Mouse (Mus musculus): ENCODE measurements at regions not wholly inside any gene's neighbourhood (a gene's known extent, or its start where the extent isn't known, plus 50 kb on each side); places are given as distances from the start of the nearest gene placed in this dataset.

DNA sequence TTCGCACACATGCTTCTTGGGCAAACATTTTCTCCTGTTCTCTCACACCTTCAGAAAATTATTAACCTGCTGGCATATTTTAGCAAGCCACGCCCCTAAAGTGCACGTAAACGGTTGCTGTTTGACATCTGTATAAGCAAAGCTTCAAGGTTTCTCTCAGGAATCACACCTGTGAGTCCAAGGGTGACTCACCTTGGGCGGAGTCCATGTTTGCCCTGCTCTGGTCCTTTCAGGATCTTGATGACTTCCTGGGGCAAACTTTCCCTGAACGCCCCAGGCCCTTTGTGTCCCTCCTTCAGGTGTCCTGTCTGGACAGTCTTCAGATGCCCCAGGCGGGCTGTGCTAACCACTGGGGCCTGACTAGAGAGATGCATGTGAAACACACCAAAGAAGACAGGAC, 137.1 kb upstream of the Hs6st1 start:
- DNase-seq (ENCODE audit: low spot score in 2 of 2) = no peak
- intact Hi-C loops (cut with DNase I) = no loop called here

GRCm38 (mm10) chr1:35933511-35933910, 134.7 kb upstream of the Hs6st1 start:
- intact Hi-C loops (cut with DNase I) = no loop called here
- no peak for DNase-seq (ENCODE audit: low spot score in 2 of 2)

GRCm38 (mm10) chr1:35935099-35935651, 133.0 kb upstream of the Hs6st1 start:
- intact Hi-C loops (cut with DNase I) = loop anchor here (5.0 kb wide), 1 partner anchor 62 kb away; no protein-coding TSS in a partner anchor
- DNase-seq (ENCODE audit: low spot score in 2 of 2) = peak; percentile 26 to 87

- DNase-seq (ENCODE audit: low spot score in 2 of 2) = no peak
- intact Hi-C loops (cut with DNase I) = loop anchor here (5.0 kb wide), 1 partner anchor 61 kb away; no protein-coding TSS in a partner anchor
Observed at GRCm38 (mm10) chr1:35936362-35937093, 131.7 kb upstream of the Hs6st1 start.

DNA sequence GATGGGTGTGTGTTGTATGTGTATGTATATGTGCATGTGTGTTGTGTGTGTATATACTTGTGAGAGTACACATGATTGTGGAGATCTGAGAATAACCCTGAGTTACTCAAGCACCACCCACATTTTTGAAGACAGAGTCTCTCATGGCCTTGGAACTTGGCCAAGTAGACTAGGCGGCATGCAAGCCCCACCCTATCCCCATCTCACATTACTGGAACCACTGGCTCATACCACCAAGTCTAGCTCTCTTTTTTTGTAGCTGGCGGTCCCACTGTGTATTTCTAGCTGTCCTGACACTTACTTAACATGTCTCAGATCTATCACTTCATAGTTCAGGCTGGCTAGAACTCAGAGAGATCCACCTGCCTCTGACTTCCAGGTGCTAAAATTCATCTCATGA, 128.0 kb upstream of the Hs6st1 start:
- intact Hi-C loops (cut with DNase I) = no loop called here
- DNase-seq (ENCODE audit: low spot score in 2 of 2) = no peak

DNA sequence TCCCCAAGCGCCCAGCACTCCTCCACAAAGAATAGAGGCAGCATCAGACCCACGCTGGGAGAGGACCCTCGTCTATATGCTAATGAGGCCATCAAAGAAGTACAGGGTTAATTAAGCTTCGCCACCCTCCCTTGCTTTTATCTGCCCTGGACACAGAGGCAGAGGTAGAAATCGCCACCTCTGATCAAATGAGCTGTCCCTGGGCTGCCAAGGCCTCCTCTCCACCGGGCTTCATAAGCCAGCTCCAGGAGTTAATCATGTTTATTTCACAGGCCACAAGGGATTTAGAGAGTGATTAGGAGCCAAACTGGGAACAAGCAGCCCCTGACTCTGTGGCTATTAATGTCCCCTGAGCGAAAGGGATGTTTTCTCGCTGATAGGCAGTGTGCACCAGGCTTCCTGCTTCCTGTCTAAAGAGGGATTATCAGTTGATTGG, 126.5 kb upstream of the Hs6st1 start:
- intact Hi-C loops (cut with DNase I) = no loop called here
- no peak for DNase-seq (ENCODE audit: low spot score in 2 of 2)

GRCm38 (mm10) chr1:35942222-35942621, 126.0 kb upstream of the Hs6st1 start:
- DNase-seq (ENCODE audit: low spot score in 2 of 2) = no peak
- intact Hi-C loops (cut with DNase I) = no loop called here

DNA sequence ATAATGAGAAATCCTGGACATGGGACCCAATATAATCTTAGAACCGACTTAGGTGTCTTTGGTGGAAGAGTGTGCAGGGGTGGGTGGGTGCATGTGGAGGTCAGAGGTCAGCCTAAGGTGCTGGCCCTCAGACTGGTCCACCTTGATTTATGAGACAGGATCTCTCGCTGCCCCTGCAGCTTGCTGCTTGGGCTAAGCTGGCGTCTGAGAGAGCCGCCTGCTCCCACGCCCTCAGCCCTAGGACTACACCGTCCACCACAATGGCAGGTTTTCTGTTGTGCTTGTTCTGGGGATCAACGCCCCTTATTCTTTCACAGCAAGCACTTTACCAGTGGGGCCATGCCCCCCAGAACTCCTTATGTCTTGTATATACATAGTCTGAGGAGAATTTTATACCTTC, 124.4 kb upstream of the Hs6st1 start:
- intact Hi-C loops (cut with DNase I) = no loop called here
- DNase-seq (ENCODE audit: low spot score in 2 of 2) = no peak

DNA sequence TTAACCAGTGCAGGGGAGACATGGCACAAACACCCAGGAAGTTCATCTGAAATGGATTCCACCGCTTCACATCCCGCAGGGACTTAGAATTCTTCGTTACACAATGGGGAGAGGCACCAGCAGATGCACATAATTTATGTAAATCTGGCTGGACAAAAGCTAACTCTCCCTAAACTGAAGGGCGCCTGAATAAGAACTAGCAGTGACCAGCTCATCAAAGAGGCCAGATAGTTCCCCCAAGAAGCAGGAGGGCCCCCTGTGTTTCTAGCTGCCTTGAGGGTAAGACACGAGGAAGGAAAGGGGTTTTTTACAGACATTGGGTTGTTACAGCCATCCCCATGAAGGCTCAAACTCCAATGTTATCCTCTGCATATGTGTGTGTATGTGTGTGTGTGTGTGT, 123.8 kb upstream of the Hs6st1 start:
- no peak for DNase-seq (ENCODE audit: low spot score in 2 of 2)
- intact Hi-C loops (cut with DNase I) = no loop called here

GRCm38 (mm10) chr1:35944849-35945248, 123.4 kb upstream of the Hs6st1 start:
- intact Hi-C loops (cut with DNase I) = no loop called here
- no peak for DNase-seq (ENCODE audit: low spot score in 2 of 2)

DNA sequence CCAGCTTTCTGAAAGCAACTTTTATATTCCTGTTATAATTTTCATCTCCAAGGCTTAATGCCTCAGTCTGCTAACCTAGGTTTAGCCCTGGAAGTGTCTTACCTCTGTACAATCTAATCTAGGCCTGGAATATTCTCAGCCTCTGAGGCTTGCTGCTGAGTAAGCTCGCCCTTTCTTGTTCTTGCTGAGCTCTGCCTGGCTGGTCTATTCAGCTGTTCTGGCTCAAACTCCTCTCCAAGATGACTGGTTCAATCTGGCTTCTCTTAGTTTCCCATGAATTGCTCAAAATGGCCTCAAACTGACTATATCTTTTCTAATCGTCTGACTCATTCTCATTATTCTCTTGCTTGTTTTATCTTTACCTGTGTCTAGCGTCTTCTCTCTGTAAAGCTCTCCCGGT, 122.6 kb upstream of the Hs6st1 start:
- intact Hi-C loops (cut with DNase I) = no loop called here

GRCm38 (mm10) chr1:35948104-35948503, 120.1 kb upstream of the Hs6st1 start:
- intact Hi-C loops (cut with DNase I) = no loop called here
- DNase-seq (ENCODE audit: low spot score in 2 of 2) = no peak

More for the DNA sequence above, 122.6 kb upstream of the Hs6st1 start:
- DNase-seq (ENCODE audit: low spot score in 2 of 2) = peak in 1 of 2 experiments; percentile 29

- DNase-seq (ENCODE audit: low spot score in 2 of 2) = peak; percentile 36 to 65
- intact Hi-C loops (cut with DNase I) = no loop called here
Observed at GRCm38 (mm10) chr1:35951082-35951481, 117.1 kb upstream of the Hs6st1 start.

DNA sequence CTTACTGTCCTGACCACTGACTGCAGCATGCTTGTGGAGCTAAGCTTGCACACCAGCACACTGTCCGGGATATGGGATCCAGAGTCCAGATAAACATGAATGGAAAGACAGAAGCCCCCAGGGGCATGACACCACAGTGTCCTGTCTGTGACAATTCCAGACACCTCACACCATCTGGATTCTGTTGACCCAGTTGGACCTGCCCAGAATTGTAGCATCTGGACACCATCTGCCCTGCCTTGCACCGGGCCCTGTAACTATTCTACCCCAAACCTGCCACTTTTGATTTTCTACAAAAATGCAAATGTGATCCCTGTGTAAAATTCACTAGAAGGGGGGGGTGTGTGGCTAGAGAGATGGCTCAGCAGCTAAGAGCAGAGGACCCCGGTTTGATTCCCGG, 114.5 kb upstream of the Hs6st1 start:
- DNase-seq (ENCODE audit: low spot score in 2 of 2) = no peak
- intact Hi-C loops (cut with DNase I) = no loop called here

DNA sequence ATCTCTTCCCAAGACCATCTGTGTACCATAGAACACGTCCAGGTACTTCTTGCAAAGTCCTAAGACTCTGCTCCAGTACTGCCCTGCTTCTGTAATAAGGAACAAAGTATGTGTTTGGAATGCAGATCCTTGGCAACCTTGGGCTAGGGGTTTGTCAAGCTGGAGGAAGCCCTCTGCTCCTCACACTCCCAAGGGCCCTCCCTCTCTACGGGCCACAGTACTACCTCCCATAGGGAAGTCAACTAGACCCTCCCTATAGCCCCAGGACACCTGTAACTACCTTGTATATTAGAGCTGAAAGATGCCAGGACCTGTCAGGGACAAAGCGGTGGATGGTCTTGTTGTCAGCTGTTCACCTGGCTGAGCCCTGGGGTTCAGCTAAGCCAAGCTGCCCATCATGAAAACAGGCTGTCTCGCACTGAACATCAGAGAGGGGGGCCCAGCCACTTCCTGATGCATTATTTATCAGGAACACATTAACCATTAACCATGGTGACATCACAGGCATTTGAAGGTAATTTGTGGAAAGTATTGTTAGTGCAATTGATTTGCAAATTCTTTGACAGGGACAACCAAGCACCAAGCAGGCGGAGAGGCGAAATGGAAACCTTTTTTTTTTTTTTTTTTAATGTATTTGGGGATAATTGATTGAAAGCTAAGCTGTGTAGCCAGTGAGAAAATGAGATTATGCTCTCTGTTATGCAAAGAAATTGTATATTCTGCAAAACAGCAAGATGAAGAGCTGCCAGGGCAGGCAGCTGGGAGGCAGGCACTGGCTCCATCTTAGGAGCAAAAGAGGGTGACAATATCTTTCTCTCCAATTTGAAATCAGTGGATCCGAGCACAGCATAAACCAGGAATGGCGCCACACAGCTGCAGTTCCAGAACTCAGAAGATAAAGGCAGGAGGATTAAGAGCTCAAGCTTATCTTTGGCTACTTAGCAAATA, 110.5 kb upstream of the Hs6st1 start:
- intact Hi-C loops (cut with DNase I) = no loop called here

GRCm38 (mm10) chr1:35959729-35960128, 108.5 kb upstream of the Hs6st1 start:
- DNase-seq (ENCODE audit: low spot score in 2 of 2) = no peak
- intact Hi-C loops (cut with DNase I) = no loop called here

More for the DNA sequence above, 110.5 kb upstream of the Hs6st1 start:
- DNase-seq (ENCODE audit: low spot score in 2 of 2) = no peak

GRCm38 (mm10) chr1:35960844-35961243, 107.4 kb upstream of the Hs6st1 start:
- no peak for DNase-seq (ENCODE audit: low spot score in 2 of 2)
- intact Hi-C loops (cut with DNase I) = no loop called here

- no peak for DNase-seq (ENCODE audit: low spot score in 2 of 2)
- intact Hi-C loops (cut with DNase I) = no loop called here
Observed at GRCm38 (mm10) chr1:35961923-35962322, 106.3 kb upstream of the Hs6st1 start.

DNA sequence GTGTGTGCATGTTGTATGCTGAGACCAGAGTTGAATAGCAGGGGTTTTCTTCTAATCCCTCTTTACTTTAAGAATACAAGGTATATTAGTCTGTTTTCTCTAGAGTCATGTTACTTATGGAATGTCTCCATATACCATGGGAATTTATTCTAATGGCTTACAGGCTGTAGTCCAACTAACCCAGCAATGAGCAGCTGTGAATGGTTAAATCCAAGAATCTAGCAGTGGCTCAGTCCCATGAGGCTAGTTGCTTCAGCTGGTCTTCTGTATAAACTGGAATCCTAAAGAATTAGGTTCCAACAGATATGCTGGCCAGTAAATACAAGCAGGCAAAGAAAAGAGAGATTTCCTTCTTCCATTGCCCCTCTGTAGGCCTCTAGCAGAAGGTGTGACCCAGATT, 99.7 kb upstream of the Hs6st1 start:
- intact Hi-C loops (cut with DNase I) = no loop called here
- DNase-seq (ENCODE audit: low spot score in 2 of 2) = no peak

DNA sequence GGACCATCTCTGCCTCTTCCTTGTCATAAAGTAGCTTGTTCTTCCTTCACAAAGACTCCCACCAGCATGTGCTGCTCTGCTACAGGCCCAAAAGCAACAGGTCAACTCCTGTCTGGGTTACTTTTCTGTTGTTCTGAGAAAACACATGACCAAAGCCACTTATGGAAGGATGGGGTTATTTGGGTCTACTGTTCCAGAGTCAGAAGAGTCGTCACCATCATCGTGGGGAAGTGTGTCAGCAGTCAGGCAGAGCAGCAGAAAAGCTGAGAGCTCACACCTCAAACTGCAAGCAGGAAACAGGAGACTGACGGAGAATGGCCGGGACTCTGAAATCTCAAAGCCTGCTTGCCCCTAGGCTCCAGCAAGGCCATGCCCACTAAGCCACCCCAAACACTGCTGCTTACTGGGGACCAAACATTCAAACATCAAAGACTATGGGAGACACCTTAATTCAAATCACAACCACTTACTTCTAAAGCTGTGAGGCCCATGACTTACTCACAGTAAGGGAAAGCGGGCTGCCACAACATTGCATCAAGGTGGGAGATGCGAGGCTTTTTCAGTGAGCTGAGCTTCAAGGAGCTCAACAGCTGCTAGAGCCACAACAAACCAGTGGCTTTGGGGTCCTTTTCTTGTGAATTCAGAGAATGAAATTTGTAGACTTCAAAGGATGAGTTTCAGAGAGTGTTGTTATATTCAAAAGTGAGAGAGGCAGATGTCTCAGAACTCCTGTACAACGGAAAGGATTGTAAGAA, 96.6 kb upstream of the Hs6st1 start:
- DNase-seq (ENCODE audit: low spot score in 2 of 2) = no peak
- intact Hi-C loops (cut with DNase I) = no loop called here

Measured in left cerebral cortex, postnatal 25 days (tissue).